Mouse (Mus musculus) CH12.LX (cell line): ENCODE results near the gene Gm10563. TPM values are rescaled to one million over a fixed set of nuclear protein-coding genes. Genes with fewer than 3 reads are reported as not detected.

Source experiments
- DNase-seq: peaks from one replicate; pipeline ENCODE4 v3.0.0-alpha.2; 2013; ENCODE audit errors: extremely low read depth
- H3K27ac ChIP-seq: 2 replicates; pipeline ENCODE4 v1.5.1; 2012; ENCODE audit warnings: low read depth, mild to moderate bottlenecking, control low read depth, moderate library complexity; ENCODE audit not compliant: insufficient read depth
- H3K27me3 ChIP-seq: replicated peaks from 2 replicates; pipeline ENCODE3; 2012; ENCODE audit warnings: inconsistent platforms
- H3K36me3 ChIP-seq, 2 experiments: replicated peaks in 1 of 2; 2 replicates each; pipeline versions ENCODE3 to v1.6.1; 2012; ENCODE audit warnings: inconsistent platforms in 1 of 2, low read length in 1 of 2, mild to moderate bottlenecking in 1 of 2, mixed read lengths in 1 of 2, moderate library complexity in 1 of 2; ENCODE audit not compliant: control insufficient read depth in 1 of 2, insufficient read depth in 1 of 2
- H3K4me1 ChIP-seq, 2 experiments: 2 replicates each; pipeline ENCODE4 v1.6.1; 2012; ENCODE audit warnings: inconsistent platforms in 1 of 2, moderate library complexity in 1 of 2; ENCODE audit not compliant: insufficient read depth in 2 of 2, control insufficient read depth in 1 of 2
- H3K4me2 ChIP-seq: 2 replicates; pipeline ENCODE4 v1.6.1; 2012; ENCODE audit warnings: low read depth, mild to moderate bottlenecking, control low read depth; ENCODE audit not compliant: poor library complexity, insufficient read depth, severe bottlenecking
- H3K4me3 ChIP-seq, 3 experiments: fragments of 150-350 bp in 1 of 3; sonication (generic) in 1 of 3; replicated peaks in 1 of 3; 2 replicates each; pipeline versions ENCODE3 to v1.5.1; 2011 to 2012; ENCODE audit warnings: low read depth in 2 of 3, low read length in 2 of 3, mild to moderate bottlenecking in 2 of 3, moderate library complexity in 2 of 3, control low read depth in 1 of 3, improper control_type of control experiment in 1 of 3, inconsistent platforms in 1 of 3, mixed read lengths in 1 of 3; ENCODE audit not compliant: poor library complexity in 1 of 3
- H3K79me2 ChIP-seq: replicated peaks from 2 replicates; pipeline ENCODE4 v1.6.1; 2012; ENCODE audit warnings: mild to moderate bottlenecking, moderate library complexity; ENCODE audit not compliant: control insufficient read depth, poor library complexity, insufficient read depth, severe bottlenecking; ENCODE audit errors: extremely low read depth
- H3K9ac ChIP-seq: 2 replicates; pipeline ENCODE4 v1.6.1; 2012; ENCODE audit warnings: low read depth, mild to moderate bottlenecking, control low read depth, moderate library complexity; ENCODE audit not compliant: insufficient read depth
- H3K9me3 ChIP-seq: replicated peaks from 2 replicates; pipeline ENCODE3; 2012; ENCODE audit warnings: low read length, inconsistent platforms, mixed read lengths
- BHLHE40 ChIP-seq: IDR thresholded peaks from 2 replicates; pipeline ENCODE4 v1.6.1; 2011; ENCODE audit warnings: mild to moderate bottlenecking, low read depth, low read length, improper control_type of control experiment
- CHD2 ChIP-seq: IDR thresholded peaks from 2 replicates; pipeline ENCODE4 v1.6.1; 2011; ENCODE audit warnings: low read length, improper control_type of control experiment
- CTCF ChIP-seq, 2 experiments: IDR thresholded peaks in 1 of 2; conservative IDR thresholded peaks in 1 of 2; 2 replicates each; pipeline ENCODE4 v1.5.1; 2011 to 2012; ENCODE audit warnings: low read depth in 2 of 2, low read length in 2 of 2, improper control_type of control experiment in 1 of 2, inconsistent platforms in 1 of 2, mild to moderate bottlenecking in 1 of 2, moderate library complexity in 1 of 2
- ELF1 ChIP-seq: IDR thresholded peaks from 2 replicates; pipeline ENCODE4 v1.6.1; 2014; ENCODE audit warnings: low read depth, mild to moderate bottlenecking, inconsistent platforms, low read length, improper control_type of control experiment
- ETS1 ChIP-seq: conservative IDR thresholded peaks from 2 replicates; pipeline ENCODE4 v1.6.1; 2012; ENCODE audit warnings: low read depth, mild to moderate bottlenecking, inconsistent platforms, low read length, improper control_type of control experiment, moderate library complexity
- HCFC1 ChIP-seq: IDR thresholded peaks from 2 replicates; pipeline ENCODE4 v1.6.1; 2012; ENCODE audit warnings: low read depth, mild to moderate bottlenecking, inconsistent platforms, low read length, improper control_type of control experiment
- KAT2A ChIP-seq: IDR thresholded peaks from 2 replicates; pipeline ENCODE4 v1.6.1; 2012; ENCODE audit warnings: low read length, improper control_type of control experiment, inconsistent platforms; ENCODE audit not compliant: insufficient replicate concordance
- MAX ChIP-seq: IDR thresholded peaks from 2 replicates; pipeline ENCODE4 v1.6.1; 2011; ENCODE audit warnings: low read length, improper control_type of control experiment
- MAZ ChIP-seq: IDR thresholded peaks from 2 replicates; pipeline ENCODE4 v1.6.1; 2012; ENCODE audit warnings: low read depth, mild to moderate bottlenecking, inconsistent platforms, low read length, improper control_type of control experiment, moderate library complexity
- MYC ChIP-seq: IDR thresholded peaks from 2 replicates; pipeline ENCODE4 v1.6.1; 2011; ENCODE audit warnings: low read depth, mild to moderate bottlenecking, improper control_type of control experiment, low read length
- NELFE ChIP-seq: IDR thresholded peaks from 2 replicates; pipeline ENCODE4 v1.6.1; 2011; ENCODE audit warnings: low read depth, low read length, improper control_type of control experiment
- NRF1 ChIP-seq: IDR thresholded peaks from 2 replicates; pipeline ENCODE4 v1.6.1; 2014; ENCODE audit warnings: low read depth, mild to moderate bottlenecking, inconsistent platforms, low read length, improper control_type of control experiment, moderate library complexity
- POLR2A ChIP-seq: IDR thresholded peaks from 2 replicates; pipeline ENCODE4 v1.6.1; 2011; ENCODE audit warnings: low read depth, mild to moderate bottlenecking, improper control_type of control experiment, low read length
- POLR2AphosphoS2 ChIP-seq: IDR thresholded peaks from 2 replicates; pipeline ENCODE4 v1.6.1; 2011; ENCODE audit warnings: low read depth, low read length, improper control_type of control experiment
- RAD21 ChIP-seq: IDR thresholded peaks from 2 replicates; pipeline ENCODE4 v1.6.1; 2011; ENCODE audit warnings: low read depth, mild to moderate bottlenecking, low read length, improper control_type of control experiment, moderate library complexity
- SIN3A ChIP-seq: IDR thresholded peaks from 2 replicates; pipeline ENCODE4 v1.6.1; 2012; ENCODE audit warnings: low read length, improper control_type of control experiment, inconsistent platforms
- SMC3 ChIP-seq: IDR thresholded peaks from 2 replicates; pipeline ENCODE4 v1.6.1; 2011; ENCODE audit warnings: low read depth, low read length, improper control_type of control experiment
- TBP ChIP-seq: conservative IDR thresholded peaks from 2 replicates; pipeline ENCODE4 v1.6.1; 2011; ENCODE audit warnings: low read depth, low read length, improper control_type of control experiment
- TCF12 ChIP-seq: IDR thresholded peaks from 2 replicates; pipeline ENCODE4 v1.6.1; 2014; ENCODE audit warnings: low read depth, mild to moderate bottlenecking, inconsistent platforms, low read length, improper control_type of control experiment
- UBTF ChIP-seq: IDR thresholded peaks from 2 replicates; pipeline ENCODE4 v1.6.1; 2012; ENCODE audit warnings: low read depth, mild to moderate bottlenecking, inconsistent platforms, low read length, improper control_type of control experiment, moderate library complexity
- ZMIZ1 ChIP-seq: IDR thresholded peaks from 2 replicates; pipeline ENCODE4 v1.6.1; 2012; ENCODE audit warnings: low read depth, mild to moderate bottlenecking, inconsistent platforms, low read length, improper control_type of control experiment
- ZNF384 ChIP-seq: IDR thresholded peaks from 2 replicates; pipeline ENCODE4 v1.6.1; 2012; ENCODE audit warnings: low read depth, low read length, improper control_type of control experiment, inconsistent platforms
- dilution Hi-C: fragments of 300-500 bp; cut with MboI; formaldehyde crosslinking; loops from 2 replicates; pipeline ENCODE4 v1.14.3; 2020; ENCODE audit warnings: low sequenced_read_pairs; ENCODE audit not compliant: extremely low pct_unique_long_range_greater_than_20kb, extremely low pct_ligation_motif_present
- in situ Hi-C: fragments of 300-500 bp; cut with MboI; formaldehyde crosslinking; loops from 3 replicates; pipeline ENCODE4 v1.14.3; 2019; ENCODE audit warnings: low sequenced_read_pairs, low pct_ligation_motif_present, low pct_unique_long_range_greater_than_20kb, mixed read lengths
- polyA plus RNA-seq: library from polyadenylated mRNA; unstranded; fragments of >175 nt; gene quantifications from 2 replicates; pipeline ENCODE4 v1.2.1, GENCODE M21; 2012; ENCODE audit warnings: low read depth; ENCODE audit not compliant: insufficient read length
- total RNA-seq, 2 experiments: library from RNA; depleted of rRNA; stranded (reverse); fragments of 300-350 nt in 1 of 2; fragments of >200 nt in 1 of 2; gene quantifications; 2 replicates each; pipeline ENCODE4 v1.2.3; 2012 to 2014

Gene Gm10563
- total and polyA plus RNA-seq, 3 experiments: not detected

DNA sequence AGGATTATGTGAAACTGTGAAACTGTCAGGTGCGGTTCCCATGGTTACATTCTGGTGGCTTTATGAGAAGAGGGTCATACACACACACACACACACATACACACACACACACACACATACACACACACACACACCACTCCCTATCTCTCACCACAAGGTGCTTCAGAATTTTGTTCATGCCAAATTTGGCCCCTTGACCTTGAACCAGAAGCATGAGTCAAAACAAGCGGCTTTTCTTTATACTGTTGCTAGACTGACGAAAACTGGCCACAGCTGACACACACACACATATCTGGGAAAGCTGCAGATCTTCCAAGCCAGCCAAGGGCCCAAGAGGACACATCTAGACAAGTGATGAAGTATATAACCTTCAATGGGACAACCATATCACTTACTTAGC, 49.4 kb downstream of the Gm10563 start:
- H3K4me3 ChIP-seq: no peak overlapping the region
- no peak overlapping the region for H3K9ac ChIP-seq
- H3K4me1 ChIP-seq: peaks cover 6 to 28% of the 10 kb centered on the region in 2 experiments
- dilution Hi-C loops (no loop called here), in situ Hi-C loops (no loop called here)
- H3K36me3 ChIP-seq: peaks cover 0 to 14% of the 10 kb centered on the region in 2 experiments
- TF ChIP-seq ZMIZ1 (no peak), NELFE (no peak), POLR2AphosphoS2 (no peak), NRF1 (no peak), RAD21 (no peak), TBP (no peak), UBTF (no peak)
- no peaks in the 10 kb centered on the region for H3K27me3 ChIP-seq
- no peaks in the 10 kb centered on the region for H3K9me3 ChIP-seq
- H3K79me2 ChIP-seq: no peaks in the 10 kb centered on the region
- no peak overlapping the region for H3K27ac ChIP-seq
- no peak for DNase-seq
- H3K4me2 ChIP-seq: no peak overlapping the region

DNA sequence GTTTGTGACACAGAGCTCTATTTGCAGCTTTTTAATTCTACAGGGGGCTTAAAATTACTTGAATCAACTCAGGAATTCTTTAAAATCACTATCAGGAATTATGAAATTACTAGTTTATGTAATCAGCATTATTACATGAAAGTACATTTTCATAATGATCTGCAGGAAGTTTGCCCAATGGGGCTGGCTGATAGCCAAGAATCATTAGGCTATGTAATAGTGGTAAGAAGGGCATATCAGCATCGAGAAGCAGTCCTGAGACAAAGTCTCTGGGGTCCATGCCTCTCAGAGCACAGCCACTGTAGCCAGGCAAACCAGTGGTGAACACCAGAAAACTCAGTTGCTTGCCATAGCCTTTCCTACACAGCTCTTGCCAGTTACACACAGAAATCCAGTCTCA, 51.4 kb downstream of the Gm10563 start:
- Histone ChIP-seq H3K27ac (no peak overlapping the region), H3K4me1 (peaks cover 6 to 26% of the 10 kb centered on the region in 2 experiments), H3K27me3 (no peaks in the 10 kb centered on the region), H3K4me3 (no peak overlapping the region), H3K79me2 (no peaks in the 10 kb centered on the region), H3K9me3 (no peaks in the 10 kb centered on the region), H3K9ac (no peak overlapping the region), H3K4me2 (no peak overlapping the region), H3K36me3 (peaks cover 17 to 33% of the 10 kb centered on the region in 2 experiments)
- dilution Hi-C loops: no loop called here
- no peak for TF ChIP-seq ZNF384
- no peak for TF ChIP-seq SMC3
- no peak for TF ChIP-seq BHLHE40
- no peak for TF ChIP-seq CTCF (conservative IDR thresholded peaks at IDR 0.05 in 1 of 2, IDR thresholded peaks at IDR 0.05 in 1 of 2; ENCODE audit: low read depth in 2 of 2, low read length in 2 of 2)
- TF ChIP-seq ELF1: no peak
- TF ChIP-seq HCFC1: no peak
- no peak for TF ChIP-seq POLR2AphosphoS2
- TF ChIP-seq ETS1: no peak
- TF ChIP-seq TCF12: no peak
- TF ChIP-seq POLR2A: no peak
- TF ChIP-seq ZMIZ1: no peak
- TF ChIP-seq MYC: no peak
- no peak for TF ChIP-seq KAT2A
- TF ChIP-seq MAZ: no peak
- no peak for TF ChIP-seq UBTF
- TF ChIP-seq SIN3A: no peak
- TF ChIP-seq MAX: no peak
- TF ChIP-seq CHD2: no peak
- DNase-seq: no peak
- in situ Hi-C loops: no loop called here
